In the genomic region with DNA sequence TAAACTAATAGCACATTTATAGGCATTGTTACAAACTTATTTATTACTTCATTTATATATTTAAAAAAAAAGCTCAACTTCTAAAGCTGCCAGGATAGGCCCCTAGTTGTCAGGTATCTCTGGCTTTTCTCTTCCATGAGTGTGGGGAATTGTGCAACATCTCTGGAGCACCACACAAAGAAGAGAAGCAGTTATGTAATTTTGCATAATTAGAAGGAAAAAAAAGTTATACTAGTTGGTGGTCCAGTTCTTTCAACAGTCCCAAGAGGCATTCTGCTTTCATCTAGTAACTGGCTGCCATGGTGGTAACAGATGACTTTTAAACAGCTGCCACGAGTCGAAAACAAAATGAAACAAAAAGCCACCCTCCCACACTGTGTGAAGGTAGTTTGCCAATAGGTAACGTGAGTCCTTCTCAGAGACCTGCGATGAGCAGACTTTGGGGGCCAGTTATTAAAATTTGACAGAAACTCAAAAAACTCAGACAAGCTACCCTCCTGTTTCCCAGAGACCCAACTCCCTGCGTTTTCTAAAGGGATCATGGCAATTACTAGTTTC, we compare ENCODE assay signal across 34 mouse cellular contexts. TPM values are rescaled to one million over a fixed set of nuclear protein-coding genes. Genes with fewer than 3 reads are reported as not detected.
DNase-seq lines count a peak whose midpoint lies in the region; ATAC-seq and TF ChIP-seq lines count a peak whose summit lies in the region.
"Had no signal": no experiment of that assay in that cellular context is flagged by ENCODE, and none has a peak within 500 bp of the region (broad histone marks: within the 10 kb centered on the region; RNA-seq: fewer than 3 reads in every experiment).

No protein-coding gene starts in this region.

- no peaks in the 10 kb centered on the region for H3K79me2 ChIP-seq in CH12.LX (replicated peaks; ENCODE audit: control insufficient read depth, extremely low read depth, insufficient read depth, poor library complexity, severe bottlenecking)

- no peak overlapping the region for H3K27ac ChIP-seq in heart, embryonic 12.5 days (ENCODE audit: poor library complexity, severe bottlenecking)
- H3K27ac ChIP-seq in lung, postnatal 0 days (ENCODE audit: low read length), result no peak overlapping the region
- no peak overlapping the region for H3K27ac ChIP-seq in CH12.LX (ENCODE audit: insufficient read depth, low read depth)
- H3K27ac ChIP-seq in forebrain, embryonic 16.5 days (ENCODE audit: low read length), result no peak overlapping the region
- H3K27ac ChIP-seq: heart, adult 2 months; hindbrain, embryonic 12.5 days; kidney, embryonic 15.5 days; limb, embryonic 13.5 days; liver, embryonic 12.5 days; midbrain, embryonic 15.5 days; neural tube, embryonic 15.5 days; stomach, postnatal 0 days had no signal

- peaks cover 4% of the 10 kb centered on the region for H3K4me1 ChIP-seq in heart, embryonic 12.5 days (replicated peaks)
- H3K4me1 ChIP-seq in lung, postnatal 0 days (ENCODE audit: insufficient read depth, low read depth, low read length), result no peaks in the 10 kb centered on the region
- H3K4me1 ChIP-seq in CH12.LX (ENCODE audit: control insufficient read depth in 1 of 2, insufficient read depth in 2 of 2), result peaks cover 8 to 11% of the 10 kb centered on the region in 2 experiments; a peak in 3 of 4 replicates
- H3K4me1 ChIP-seq in forebrain, embryonic 16.5 days (replicated peaks; ENCODE audit: control insufficient read depth, insufficient read depth, low read length), result no peaks in the 10 kb centered on the region
- H3K4me1 ChIP-seq: kidney, embryonic 15.5 days; liver, embryonic 12.5 days; midbrain, embryonic 15.5 days; neural tube, embryonic 15.5 days had no signal

- H3K9ac ChIP-seq in heart, embryonic 12.5 days, result no peak overlapping the region
- no peak overlapping the region for H3K9ac ChIP-seq in lung, postnatal 0 days (replicated peaks; ENCODE audit: low read depth)
- H3K9ac ChIP-seq in CH12.LX (ENCODE audit: insufficient read depth, low read depth), result peak overlapping the region; percentile 63
- no peak overlapping the region for H3K9ac ChIP-seq in forebrain, embryonic 16.5 days (replicated peaks; ENCODE audit: low read depth, low read length)
- H3K9ac ChIP-seq: hindbrain, embryonic 12.5 days; kidney, embryonic 15.5 days; limb, embryonic 13.5 days; liver, embryonic 12.5 days; liver, postnatal 0 days; midbrain, embryonic 15.5 days; neural tube, embryonic 15.5 days had no signal

- TF ChIP-seq CTCF in lung, postnatal 0 days (IDR thresholded peaks at IDR 0.05), result no peak
- no peak for TF ChIP-seq CTCF in CH12.LX (conservative IDR thresholded peaks at IDR 0.05 in 1 of 2, IDR thresholded peaks at IDR 0.05 in 1 of 2; ENCODE audit: low read depth in 2 of 2, low read length in 2 of 2)

- no peak for TF ChIP-seq RAD21 in CH12.LX (IDR thresholded peaks at IDR 0.05; ENCODE audit: low read depth, low read length)

- no peak overlapping the region for H3K4me2 ChIP-seq in heart, embryonic 12.5 days
- H3K4me2 ChIP-seq in lung, postnatal 0 days (replicated peaks; ENCODE audit: low read depth, low read length), result no peak overlapping the region
- H3K4me2 ChIP-seq in CH12.LX (ENCODE audit: insufficient read depth, low read depth, poor library complexity, severe bottlenecking), result peak overlapping the region; percentile 100
- H3K4me2 ChIP-seq in forebrain, embryonic 16.5 days (ENCODE audit: low read length), result no peak overlapping the region
- H3K4me2 ChIP-seq: hindbrain, embryonic 12.5 days; kidney, embryonic 15.5 days; limb, embryonic 13.5 days; liver, embryonic 12.5 days; midbrain, embryonic 15.5 days; neural tube, embryonic 15.5 days had no signal

- no peak for TF ChIP-seq EP300 in lung, postnatal 0 days (IDR thresholded peaks at IDR 0.05)
- no peak for TF ChIP-seq EP300 in CH12.LX (IDR thresholded peaks at IDR 0.05; ENCODE audit: low read length)

- no peaks in the 10 kb centered on the region for H3K9me3 ChIP-seq in heart, embryonic 12.5 days (replicated peaks)
- H3K9me3 ChIP-seq in lung, postnatal 0 days (ENCODE audit: low read length), result no peaks in the 10 kb centered on the region
- no peaks in the 10 kb centered on the region for H3K9me3 ChIP-seq in CH12.LX (replicated peaks; ENCODE audit: low read length)
- no peaks in the 10 kb centered on the region for H3K9me3 ChIP-seq in forebrain, embryonic 16.5 days (ENCODE audit: control insufficient read depth, low read length)
- H3K9me3 ChIP-seq: hindbrain, embryonic 12.5 days; kidney, embryonic 15.5 days; limb, embryonic 13.5 days; liver, embryonic 12.5 days; midbrain, embryonic 15.5 days; neural tube, embryonic 15.5 days had no signal

- H3K4me3 ChIP-seq in heart, embryonic 12.5 days, result no peak overlapping the region
- no peak overlapping the region for H3K4me3 ChIP-seq in lung, postnatal 0 days (ENCODE audit: low read depth, low read length)
- H3K4me3 ChIP-seq in CH12.LX (replicated peaks in 1 of 3; ENCODE audit: low read depth in 2 of 3, low read length in 2 of 3, poor library complexity in 1 of 3), result no peak overlapping the region
- no peak overlapping the region for H3K4me3 ChIP-seq in forebrain, embryonic 16.5 days (replicated peaks; ENCODE audit: low read length)
- H3K4me3 ChIP-seq: erythroblast, embryonic 14.5 days; heart, adult 2 months; hindbrain, embryonic 12.5 days; kidney, embryonic 15.5 days; limb, embryonic 13.5 days; liver, embryonic 12.5 days; midbrain, embryonic 15.5 days; neural tube, embryonic 15.5 days had no signal

- TF ChIP-seq POLR2A in CH12.LX (IDR thresholded peaks at IDR 0.05; ENCODE audit: low read depth, low read length), result no peak

- WGBS in heart, embryonic 12.5 days, result 70% methylated on average over 5 of the region's 5 CpGs
- WGBS in lung, postnatal 0 days, result 43% methylated on average over 5 of the region's 5 CpGs
- 77% methylated on average over 5 of the region's 5 CpGs for WGBS in forebrain, embryonic 16.5 days

- dilution Hi-C loops in CH12.LX (cut with MboI; ENCODE audit: extremely low pct_ligation_motif_present, extremely low pct_unique_long_range_greater_than_20kb, low sequenced_read_pairs), result no loop called here

- no peaks in the 10 kb centered on the region for H3K36me3 ChIP-seq in heart, embryonic 12.5 days
- no peaks in the 10 kb centered on the region for H3K36me3 ChIP-seq in lung, postnatal 0 days (ENCODE audit: insufficient read depth, low read length)
- H3K36me3 ChIP-seq in CH12.LX (replicated peaks in 1 of 2; ENCODE audit: control insufficient read depth in 1 of 2, insufficient read depth in 1 of 2, low read length in 1 of 2), result no peaks in the 10 kb centered on the region
- H3K36me3 ChIP-seq in forebrain, embryonic 16.5 days (ENCODE audit: control insufficient read depth, insufficient read depth), result no peaks in the 10 kb centered on the region
- H3K36me3 ChIP-seq: hindbrain, embryonic 12.5 days; kidney, embryonic 15.5 days; limb, embryonic 13.5 days; liver, embryonic 12.5 days; midbrain, embryonic 15.5 days; neural tube, embryonic 15.5 days had no signal

- no peaks in the 10 kb centered on the region for H3K27me3 ChIP-seq in heart, embryonic 12.5 days (replicated peaks)
- H3K27me3 ChIP-seq in lung, postnatal 0 days (replicated peaks; ENCODE audit: insufficient read depth, low read length), result no peaks in the 10 kb centered on the region
- no peaks in the 10 kb centered on the region for H3K27me3 ChIP-seq in CH12.LX (replicated peaks)
- no peaks in the 10 kb centered on the region for H3K27me3 ChIP-seq in forebrain, embryonic 16.5 days (replicated peaks; ENCODE audit: control insufficient read depth, insufficient read depth, low read length)
- H3K27me3 ChIP-seq: hindbrain, embryonic 12.5 days; kidney, embryonic 15.5 days; limb, embryonic 13.5 days; liver, embryonic 12.5 days; midbrain, embryonic 15.5 days; neural tube, embryonic 15.5 days had no signal

- no peak for ATAC-seq in heart, embryonic 12.5 days (ENCODE audit: insufficient number of reproducible peaks, low FRiP score)
- ATAC-seq in lung, postnatal 0 days, result no peak
- peak; percentile 56 for ATAC-seq in inflammation-experienced regulatory T-cells, adult 6 months
- no peak for ATAC-seq in forebrain, embryonic 16.5 days
- ATAC-seq: liver, embryonic 12.5 days; liver, postnatal 0 days; midbrain, embryonic 15.5 days had no signal

- DNase-seq in heart, adult 11 months, result peak; percentile 88
- DNase-seq in lung, postnatal 0 days (ENCODE audit: low spot score), result peak; percentile 14
- DNase-seq in lung, postnatal 14 days, result no peak
- no peak for DNase-seq in CH12.LX (ENCODE audit: extremely low read depth)
- no peak for DNase-seq in cerebellum, postnatal 10 days
- DNase-seq: adrenal gland, postnatal 10 days; cerebellum, adult 8-10 months; gastrocnemius, postnatal 10 days; heart, adult 2 months; heart, postnatal 14 days; kidney, adult 11 months; kidney, postnatal 25 days; liver, postnatal 0 days; lung, postnatal 4 days; retina, postnatal 1 day; right cerebral cortex, postnatal 25 days; spleen, adult 18-20 months; thymus, adult 2 months; thymus, postnatal 36 days had no signal

- in situ Hi-C loops in CH12.LX (cut with MboI; ENCODE audit: low pct_ligation_motif_present, low pct_unique_long_range_greater_than_20kb, low sequenced_read_pairs), result no loop called here

TF ChIP-seq in CH12.LX, 34 proteins besides CTCF, POLR2A, EP300 and RAD21:
- TF ChIP-seq ZNF384 (IDR thresholded peaks at IDR 0.05; ENCODE audit: low read depth, low read length) (peak; percentile 73; the same call in 1 of the 2 replicates), UBTF (IDR thresholded peaks at IDR 0.05; ENCODE audit: low read depth, low read length) (no peak), IRF4 (IDR thresholded peaks at IDR 0.05; ENCODE audit: low read depth, low read length) (0 out of 2 replicates have a peak, but pooled peaks have one; percentile 9)
TF ChIP-seq in CH12.LX: peak in this region for 2.

RNA-seq across cellular contexts. Expression of a gene that starts 12.3 kb away (rescaled TPM):
- polyA plus RNA-seq in heart, embryonic 12.5 days (2016; fragmentation: Nextera tagmentation; extraction: Ambion mirVana), result 0.20 and 0.57 TPM in 2 replicates
- polyA plus RNA-seq in lung, postnatal 0 days (2015; fragmentation: Nextera tagmentation; extraction: Ambion mirVana), result 2.3 and 3.2 TPM in 2 replicates
- total RNA-seq in CH12.LX (2012; rRNA removed) (1.4 and 1.5 TPM in 2 replicates), CH12.LX (2014; rRNA removed) (2.1 and 2.5 TPM in 2 replicates)
- polyA plus RNA-seq in CH12.LX (2012; ENCODE audit: insufficient read length, low read depth), result 2.5 and 2.9 TPM in 2 replicates
- polyA plus RNA-seq in inflammation-experienced regulatory T-cells, adult 6 months (2017; shearing (Covaris generic)), result 10 to 100 TPM in 1 of 3 experiments, 1 to 10 TPM in 2; 5.8 to 11.0 (median 7.8) TPM
- polyA plus RNA-seq in forebrain, embryonic 16.5 days (2015; fragmentation: Nextera tagmentation; extraction: Ambion mirVana), result not detected in 2 replicates
- total RNA-seq: ES-E14; layer of hippocampus, adult 18-20 months; layer of hippocampus, postnatal 10 days had no signal
- polyA plus RNA-seq: erythroblast, embryonic 14.5 days; forebrain, embryonic 11.5 days; hindbrain, embryonic 12.5 days; midbrain, embryonic 15.5 days; neural tube, embryonic 15.5 days had no signal

Comparison
In these comparisons a context has a peak if more than half of its experiments do, and no peak if none do; other contexts are left out.
1. DNase-seq: peak in heart, adult 11 months (single experiment) and lung, postnatal 0 days (single experiment); none in lung, postnatal 14 days (single experiment), CH12.LX (single experiment) and cerebellum, postnatal 10 days (0 of 2).